Mouse (Mus musculus) heart, postnatal 36 days (tissue): ENCODE measurements around the gene Elof1. TPM values are rescaled to one million over a fixed set of nuclear protein-coding genes. Genes with fewer than 3 reads are reported as not detected.

Experiments
- DNase-seq, 2 experiments: peaks; one replicate each; pipeline ENCODE4 v3.0.0; 2021 to 2022
- intact Hi-C: fragments of 180-260 bp; cut with DNase I; formaldehyde crosslinking; loops from one replicate; pipeline ENCODE4 v1.15.1; 2025
- total RNA-seq, 2 experiments: library from RNA; stranded (reverse); gene quantifications; 2 replicates each; pipeline ENCODE4 v1.2.3; 2021

Elof1 gene
- total RNA-seq, 2 experiments from 2014 or later, result 37.1 to 37.8 TPM

- intact Hi-C loops, result no loop called here
- peak; percentile 44 to 59 for DNase-seq
Observed at GRCm38 (mm10) chr9:22138480-22138879, 21.5 kb upstream of the Elof1 start.

DNA sequence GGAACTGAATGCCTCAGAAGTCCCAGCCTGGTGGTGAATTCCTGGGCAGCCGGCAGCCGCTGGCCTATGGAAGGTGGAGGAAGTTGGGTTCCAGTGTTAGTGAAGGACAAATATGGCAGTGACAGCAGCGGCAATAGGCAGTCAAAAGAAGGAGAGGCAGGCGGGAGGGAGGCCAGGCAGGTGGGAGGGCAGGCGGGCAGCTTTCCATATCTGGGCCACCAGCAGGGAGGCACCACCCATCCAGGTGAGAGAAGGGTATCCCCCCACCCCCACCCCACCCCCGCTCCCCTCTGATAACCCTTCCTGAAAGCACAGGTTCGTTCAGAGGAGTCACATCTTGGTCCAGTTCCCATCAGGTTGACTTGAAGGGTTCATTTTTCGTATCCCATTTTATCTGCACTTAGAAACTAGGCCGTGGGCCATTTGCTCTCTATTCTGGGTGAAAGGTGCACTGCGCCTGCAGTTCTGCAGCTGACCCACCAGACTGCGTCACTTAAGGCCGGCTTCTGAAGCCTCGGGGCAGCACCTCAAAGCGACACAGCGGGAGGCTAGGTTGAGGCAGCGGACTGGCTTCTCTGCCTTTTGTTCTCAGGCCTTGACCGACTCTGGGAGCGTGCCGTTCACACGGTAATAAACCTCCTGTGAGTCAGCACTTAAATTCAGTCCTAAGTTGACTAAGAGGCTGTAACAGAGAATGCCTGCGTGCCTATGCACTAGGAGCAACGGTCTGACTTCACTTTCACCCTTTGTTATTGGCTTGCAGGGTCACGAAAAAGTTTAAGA is 20.0 kb upstream of the Elof1 start:
- intact Hi-C loops, result loop anchor here (2.0 kb wide), 1 partner anchor 18 kb away; no protein-coding TSS in a partner anchor
- no peak for DNase-seq

DNA sequence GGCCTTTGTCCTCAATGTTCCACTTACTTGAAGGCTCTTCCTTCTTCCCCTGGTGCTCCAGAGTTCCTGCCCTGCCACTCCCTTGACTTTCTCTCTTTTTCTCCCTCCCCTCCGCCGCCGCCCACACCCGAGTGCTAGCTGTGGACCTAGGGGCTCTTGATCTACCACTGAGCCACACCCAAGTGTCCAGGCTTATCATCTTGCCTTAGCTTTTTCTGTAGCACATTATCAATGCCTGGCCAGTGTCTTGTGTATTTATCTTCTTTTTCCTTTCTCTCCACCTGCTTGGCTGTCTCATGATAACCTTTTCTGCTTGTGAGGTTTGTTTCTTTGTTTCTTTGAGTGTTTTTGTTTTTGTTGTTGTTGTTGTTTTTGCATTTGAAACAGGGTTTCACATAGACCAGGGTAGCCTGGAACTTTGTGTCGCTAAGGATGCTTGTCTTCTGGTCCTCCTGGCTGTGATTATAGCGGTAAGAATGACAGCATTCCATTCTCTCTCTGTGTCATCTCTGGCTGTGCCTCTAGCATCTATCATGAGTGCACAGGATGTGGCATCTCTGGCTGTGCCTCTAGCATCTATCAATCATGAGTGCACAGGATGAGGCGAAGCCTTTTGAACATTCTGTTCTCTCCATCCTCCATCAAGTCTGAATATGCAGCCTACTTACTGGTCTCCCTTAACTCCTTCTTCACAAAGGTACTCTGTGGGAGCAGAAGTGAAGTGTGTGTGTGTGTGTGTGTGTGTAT is 18.8 kb upstream of the Elof1 start, which contains the start of gene Acp5:
Acp5 (minus strand) TSS at position 68 of the 747 bp plus-strand sequence.
- intact Hi-C loops, result loop anchor here (2.0 kb wide), 1 partner anchor 17 kb away; no protein-coding TSS in a partner anchor
- no peak for DNase-seq

DNA sequence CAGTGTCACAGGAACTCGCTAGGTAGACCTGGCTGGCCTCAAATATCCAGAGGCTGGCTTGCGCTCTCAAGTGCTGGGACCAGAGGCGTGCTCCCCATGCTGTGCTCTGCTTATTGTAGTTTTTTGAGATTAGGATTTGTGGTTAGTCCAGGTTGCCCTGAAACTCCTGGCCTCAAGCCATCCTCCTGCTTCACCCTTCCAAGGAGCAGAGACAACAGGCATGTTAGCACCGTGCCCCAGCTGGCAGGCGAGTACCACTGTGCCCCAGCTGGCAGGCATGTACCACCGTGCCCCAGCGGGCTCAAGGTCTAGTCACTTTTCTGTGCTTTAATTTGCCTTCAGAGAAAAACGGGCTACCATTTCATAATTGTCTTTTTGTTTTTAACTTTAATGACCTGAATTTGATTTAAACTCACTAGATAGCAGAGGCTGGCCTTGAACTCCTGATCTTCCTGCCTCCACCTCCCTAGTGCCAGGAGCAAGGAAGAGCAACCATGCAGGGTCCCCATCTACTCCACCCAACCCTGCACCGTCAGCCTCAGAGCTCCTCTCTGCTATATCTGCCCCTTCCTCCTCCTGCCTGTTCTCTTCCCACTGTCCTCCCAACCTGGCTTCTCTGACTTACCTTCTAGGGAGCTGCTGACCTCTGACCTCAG is 18.1 kb upstream of the Elof1 start:
- no peak for DNase-seq
- intact Hi-C loops, result no loop called here

GRCm38 (mm10) chr9:22134246-22134890 is 17.4 kb upstream of the Elof1 start:
- intact Hi-C loops, result no loop called here
- DNase-seq, result no peak

GRCm38 (mm10) chr9:22132220-22132619 is 15.2 kb upstream of the Elof1 start:
- intact Hi-C loops, result no loop called here
- no peak for DNase-seq

DNA sequence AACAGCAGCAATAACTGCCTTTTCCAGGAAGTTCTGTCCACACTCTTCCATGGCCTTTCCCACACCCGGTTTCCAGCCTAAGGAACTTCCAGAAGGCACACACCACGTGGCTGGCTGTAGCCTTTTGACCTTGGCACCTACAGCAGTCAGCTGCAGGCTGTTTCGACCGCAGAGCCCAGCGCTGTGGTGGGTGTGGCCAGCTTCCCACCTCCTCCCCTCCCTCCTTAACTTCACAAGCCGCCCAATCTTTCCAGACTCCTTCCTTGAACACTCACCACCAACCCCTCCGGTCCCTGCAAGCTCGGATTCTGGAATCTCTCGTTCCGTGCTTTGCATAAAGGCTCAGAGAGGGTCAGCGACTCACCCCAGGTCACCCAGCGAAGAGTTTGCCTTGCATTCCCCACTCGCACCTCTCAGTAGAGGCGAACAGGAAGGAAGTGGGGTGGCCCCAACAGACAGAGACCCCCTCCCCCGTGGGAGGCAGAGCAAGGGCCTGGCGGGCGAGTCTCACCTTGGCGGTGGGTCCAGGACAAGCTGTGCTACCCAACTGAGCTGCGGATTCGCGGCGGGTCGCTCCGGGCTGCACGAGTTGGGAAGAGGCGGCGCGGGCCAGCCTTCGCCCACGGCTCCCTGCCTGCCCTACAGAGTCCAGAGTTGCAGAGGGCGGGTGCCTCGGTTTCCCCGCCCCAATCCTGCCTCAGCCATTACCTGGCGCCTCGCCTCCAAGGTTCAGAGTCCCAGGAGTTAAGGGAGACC is 14.4 kb upstream of the Elof1 start:
- peak; percentile 26 to 36 for DNase-seq
- intact Hi-C loops, result no loop called here

GRCm38 (mm10) chr9:22125246-22126027 is 8.5 kb upstream of the Elof1 start:
- intact Hi-C loops, result no loop called here
- DNase-seq, result peak in 1 of 2 experiments; percentile 17

DNA sequence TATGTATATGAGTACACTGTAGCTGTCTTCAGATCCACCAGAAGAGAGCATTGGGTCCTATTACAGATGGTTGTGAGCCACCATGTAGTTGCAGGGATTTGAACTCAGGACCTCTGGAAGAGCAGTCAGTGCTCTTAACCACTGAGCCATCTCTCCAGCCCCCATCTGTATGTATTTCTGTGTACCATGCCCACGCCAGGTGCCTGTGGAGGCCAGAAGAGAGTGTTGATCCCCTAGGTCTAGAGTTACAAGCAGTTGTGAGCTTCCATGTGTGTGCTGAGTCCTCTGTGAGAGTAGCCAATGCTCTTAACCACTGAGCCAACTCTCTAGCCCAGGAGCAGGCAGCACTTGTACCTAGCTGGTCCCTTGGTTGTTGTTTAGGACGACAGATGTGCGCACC is 7.2 kb upstream of the Elof1 start:
- DNase-seq, result no peak
- intact Hi-C loops, result no loop called here

DNA sequence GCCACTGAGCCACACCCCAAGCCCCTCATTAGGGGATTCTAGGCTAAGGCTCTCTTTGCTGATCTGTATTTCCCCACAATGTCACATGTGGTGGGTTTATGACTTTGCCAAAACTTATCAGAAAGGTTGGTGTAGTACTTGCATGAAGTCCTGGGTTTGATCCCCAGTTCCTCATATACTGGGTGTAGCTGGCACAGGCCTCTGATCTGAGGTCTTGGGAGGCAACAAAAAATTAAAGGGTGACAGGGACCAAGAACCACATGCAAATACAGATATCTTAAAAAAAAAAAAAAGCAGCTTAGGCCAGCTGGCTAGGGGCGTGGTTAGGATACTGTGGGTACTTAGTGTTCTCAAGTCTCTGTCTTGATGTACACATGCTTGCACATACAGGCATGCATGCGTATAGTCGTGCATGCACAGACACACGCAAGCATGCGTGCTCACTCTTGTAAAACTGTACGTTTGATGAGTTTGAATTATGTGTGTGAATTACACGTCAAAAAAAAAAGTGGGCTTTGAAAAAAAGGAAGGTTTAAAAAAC is 6.2 kb upstream of the Elof1 start:
- DNase-seq, result no peak
- intact Hi-C loops, result loop anchor here (1.0 kb wide), 1 partner anchor 127 kb away; no protein-coding TSS in a partner anchor

DNA sequence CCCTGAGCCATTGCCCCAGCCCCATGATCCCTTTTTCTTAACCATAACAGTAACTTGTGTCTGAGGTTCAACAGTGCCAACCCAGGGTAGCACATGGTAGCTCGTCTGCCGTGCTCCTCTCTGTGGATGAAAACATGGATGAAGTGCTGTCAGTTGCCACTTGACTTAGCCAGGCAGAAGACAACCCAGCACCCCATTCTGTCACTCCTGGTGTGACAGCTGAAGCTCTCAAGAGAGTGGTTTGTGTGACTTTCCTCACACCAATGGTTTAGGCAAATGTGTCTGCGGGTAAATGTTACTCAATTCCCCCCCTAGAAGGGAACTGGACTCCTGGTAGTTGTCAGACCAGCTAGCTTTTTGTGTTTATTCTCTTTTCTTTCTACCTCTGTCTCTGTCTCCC is 5.0 kb upstream of the Elof1 start:
- intact Hi-C loops, result no loop called here
- no peak for DNase-seq

DNA sequence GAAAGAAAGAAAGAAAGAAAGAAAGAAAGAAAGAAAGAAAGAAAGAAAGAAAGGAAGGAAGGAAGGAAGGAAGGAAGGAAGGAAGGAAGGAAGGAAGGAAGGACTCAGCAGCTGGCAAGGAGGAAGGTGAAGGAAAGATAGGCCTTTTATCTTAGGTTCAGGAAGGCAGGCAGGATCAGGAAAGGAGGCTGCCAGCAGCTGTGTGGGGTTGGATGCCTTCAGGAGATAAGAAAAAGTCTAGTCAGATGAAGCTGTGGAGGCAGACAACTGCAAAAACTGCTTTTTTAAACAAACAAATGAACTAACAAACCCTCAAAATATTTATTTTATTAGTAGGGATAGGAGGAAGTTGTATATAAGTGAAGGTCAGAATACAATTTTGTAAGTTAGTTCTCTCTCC is 4.6 kb upstream of the Elof1 start:
- intact Hi-C loops, result no loop called here
- DNase-seq, result no peak

GRCm38 (mm10) chr9:22119543-22119942 is 2.6 kb upstream of the Elof1 start:
- intact Hi-C loops, result loop anchor here (2.0 kb wide), 1 partner anchor 17 kb away; no protein-coding TSS in a partner anchor
- no peak for DNase-seq

GRCm38 (mm10) chr9:22117754-22118456 is 933 bp upstream of the Elof1 start:
- intact Hi-C loops, result loop anchor here (2.0 kb wide), 2 partner anchors 19 to 33 kb away; partner anchors contain the start of gene Ecsit
- peak; percentile 34 to 37 for DNase-seq

DNA sequence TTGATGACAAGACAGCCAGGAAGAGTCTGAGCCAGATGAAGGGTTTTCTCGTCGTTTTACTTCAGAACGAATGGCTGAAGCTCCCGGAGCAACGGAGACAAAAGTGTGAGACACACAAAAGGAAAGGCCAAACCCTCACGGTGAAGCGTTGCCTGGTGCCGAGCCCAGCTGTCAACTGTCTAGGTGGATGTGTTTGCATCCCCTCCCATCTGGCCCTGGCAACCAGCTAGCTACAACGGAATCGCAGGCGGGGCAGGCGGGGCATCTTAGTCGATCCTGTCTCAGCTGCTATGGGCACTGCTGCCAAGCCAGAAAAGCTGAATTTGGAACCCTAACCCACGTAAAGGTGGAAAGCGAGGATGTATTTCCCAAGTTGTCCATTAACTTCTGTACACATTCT is 886 bp downstream of the Elof1 start:
- no peak for DNase-seq
- intact Hi-C loops, result loop anchor here (2.0 kb wide), 1 partner anchor 31 kb away; the partner anchor contains the start of gene Ecsit

- DNase-seq, result no peak
- intact Hi-C loops, result loop anchor here (2.0 kb wide), 1 partner anchor 31 kb away; the partner anchor contains the start of gene Ecsit
Observed at GRCm38 (mm10) chr9:22115635-22116034, 1.3 kb downstream of the Elof1 start.

- DNase-seq, result no peak
- intact Hi-C loops, result no loop called here
Observed at GRCm38 (mm10) chr9:22108194-22108593, 8.8 kb downstream of the Elof1 start.

DNA sequence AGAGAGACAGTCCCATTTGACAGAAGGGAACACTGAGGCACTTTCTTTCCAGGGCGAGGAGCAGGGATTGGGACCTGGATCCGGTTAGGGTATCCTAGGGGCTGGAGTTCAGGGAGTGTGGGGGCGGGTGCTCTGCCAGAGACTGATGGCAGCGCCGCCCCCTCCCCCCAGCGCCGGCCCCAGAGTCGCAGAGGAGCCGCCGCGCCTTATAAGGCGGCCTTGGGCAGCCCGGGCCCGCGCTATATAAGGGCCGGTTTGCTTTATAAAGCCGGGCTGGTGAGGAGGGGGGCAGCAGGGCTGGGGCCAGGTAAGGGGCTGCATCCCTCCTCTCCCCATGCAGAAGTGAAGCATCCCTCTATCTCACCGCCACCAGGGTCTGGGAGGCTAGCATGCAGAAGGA is 17.1 kb downstream of the Elof1 start:
- DNase-seq, result no peak
- intact Hi-C loops, result loop anchor here (2.0 kb wide), 1 partner anchor 43 kb away; no protein-coding TSS in a partner anchor
